Mouse (Mus musculus) limb, embryonic 11.5 days (tissue): ENCODE data around the gene Pkn2. TPM values are rescaled to one million over a fixed set of nuclear protein-coding genes. Genes with fewer than 3 reads are reported as not detected.

Source experiments
- ATAC-seq: fragments of 200-750 bp; cut with Nextera tagmentation; 2 replicates; pipeline ENCODE4 v1.8.0; 2017; ENCODE audit warnings: low read depth; ENCODE audit not compliant: insufficient number of reproducible peaks, low FRiP score, low TSS enrichment
- DNase-seq: peaks from one replicate; pipeline ENCODE4 v3.0.0-alpha.2; 2015; ENCODE audit warnings: low spot score
- H3K27ac ChIP-seq: fragments of 300-500 bp; sonication (generic); replicated peaks from 2 replicates; pipeline ENCODE4 v1.5.1; 2014; ENCODE audit warnings: low read depth, mild to moderate bottlenecking, low read length
- H3K27me3 ChIP-seq: fragments of 300-500 bp; sonication (generic); 2 replicates; pipeline ENCODE4 v1.6.1; 2014; ENCODE audit warnings: mild to moderate bottlenecking, low read length, mixed read lengths; ENCODE audit not compliant: control insufficient read depth, insufficient read depth
- H3K36me3 ChIP-seq: fragments of 300-500 bp; sonication (generic); 2 replicates; pipeline ENCODE4 v1.6.1; 2014; ENCODE audit warnings: mild to moderate bottlenecking, low read length, moderate library complexity, mixed read lengths; ENCODE audit not compliant: control insufficient read depth, insufficient read depth
- H3K4me1 ChIP-seq: fragments of 300-500 bp; sonication (generic); 2 replicates; pipeline ENCODE4 v1.6.1; 2014; ENCODE audit warnings: low read length, mixed read lengths; ENCODE audit not compliant: control insufficient read depth, insufficient read depth
- H3K4me2 ChIP-seq: fragments of 300-500 bp; sonication (generic); 2 replicates; pipeline ENCODE4 v1.6.1; 2014; ENCODE audit warnings: low read depth, mild to moderate bottlenecking, moderate library complexity; ENCODE audit not compliant: severe bottlenecking
- H3K4me3 ChIP-seq: fragments of 300-500 bp; sonication (generic); 2 replicates; pipeline ENCODE4 v1.5.1; 2014; ENCODE audit warnings: low read depth, low read length
- H3K9ac ChIP-seq: fragments of 300-500 bp; sonication (generic); 2 replicates; pipeline ENCODE4 v1.6.1; 2014; ENCODE audit warnings: mild to moderate bottlenecking, low read length
- H3K9me3 ChIP-seq: fragments of 300-500 bp; sonication (generic); 2 replicates; pipeline ENCODE4 v1.6.1; 2016; ENCODE audit warnings: low read length; ENCODE audit not compliant: control insufficient read depth
- WGBS: fragments of 180-500 bp; shearing (Covaris S2); extraction: QIAGEN DNeasy Blood & Tissue Kit; methylation state at CpG from one replicate; pipeline ENCODE4 v1.1.7; 2014; 5-methylcytosine and 5-hydroxymethylcytosine counted together
- polyA plus RNA-seq: library from polyadenylated mRNA; unstranded; fragments of >200 nt; fragmentation: Nextera tagmentation; extraction: Ambion mirVana; gene quantifications from 2 replicates; pipeline ENCODE4 v1.2.1, GENCODE M21; 2014

The Pkn2 gene
- polyA plus RNA-seq, 1 experiment from 2014 or later = 52.8 TPM

DNA sequence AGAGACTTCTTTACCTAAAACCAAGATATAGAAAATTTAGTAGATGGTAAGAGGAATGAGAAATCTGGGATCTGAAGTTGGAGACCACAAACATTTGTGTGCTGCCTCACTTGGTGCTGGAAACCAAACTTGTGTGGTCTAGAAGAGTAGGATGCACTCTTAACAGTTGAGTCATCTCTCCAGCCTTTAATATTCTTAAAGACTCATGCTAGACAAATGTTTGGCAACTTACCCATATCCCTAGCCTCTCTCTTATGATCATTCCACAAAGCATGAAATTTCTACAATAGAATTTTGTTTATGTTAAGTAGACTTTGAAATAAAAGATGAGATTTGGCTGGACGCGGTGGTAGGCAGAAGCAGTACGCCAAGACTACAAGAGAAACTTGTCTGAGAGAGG lies 64.3 kb downstream of the Pkn2 start:
- no peak for ATAC-seq
- Histone ChIP-seq H3K4me3 (no peak overlapping the region), H3K27me3 (no peaks in the 10 kb centered on the region), H3K9me3 (no peaks in the 10 kb centered on the region), H3K36me3 (peaks cover 5% of the 10 kb centered on the region; the same call in 1 of the 2 replicates), H3K9ac (no peak overlapping the region), H3K27ac (no peak overlapping the region), H3K4me1 (no peaks in the 10 kb centered on the region), H3K4me2 (no peak overlapping the region)
- 95% methylated on average over 3 of the region's 3 CpGs for WGBS
- no peak for DNase-seq

DNA sequence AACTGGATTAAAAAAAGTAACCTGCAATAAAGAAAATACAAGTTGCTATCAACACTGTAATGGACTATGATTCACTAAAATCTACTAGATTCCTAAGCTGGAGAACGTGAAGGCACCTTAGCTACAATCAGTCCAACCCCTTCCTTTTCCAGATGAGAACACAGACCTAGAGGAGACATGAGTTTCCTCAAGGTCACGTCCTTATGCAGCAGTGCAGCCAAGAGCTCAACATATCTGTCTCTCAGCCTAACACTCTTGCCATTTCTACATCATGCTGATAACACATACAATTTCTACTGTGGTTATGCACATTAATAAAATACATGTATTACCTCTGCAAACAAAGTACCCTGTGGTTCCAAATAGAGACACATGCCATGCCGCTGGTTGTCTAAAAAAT lies 70.2 kb downstream of the Pkn2 start:
- Histone ChIP-seq H3K9me3 (no peaks in the 10 kb centered on the region), H3K36me3 (peaks cover 9% of the 10 kb centered on the region; the same call in 1 of the 2 replicates)
- WGBS = 92% methylated on average over 3 of the region's 3 CpGs

DNA sequence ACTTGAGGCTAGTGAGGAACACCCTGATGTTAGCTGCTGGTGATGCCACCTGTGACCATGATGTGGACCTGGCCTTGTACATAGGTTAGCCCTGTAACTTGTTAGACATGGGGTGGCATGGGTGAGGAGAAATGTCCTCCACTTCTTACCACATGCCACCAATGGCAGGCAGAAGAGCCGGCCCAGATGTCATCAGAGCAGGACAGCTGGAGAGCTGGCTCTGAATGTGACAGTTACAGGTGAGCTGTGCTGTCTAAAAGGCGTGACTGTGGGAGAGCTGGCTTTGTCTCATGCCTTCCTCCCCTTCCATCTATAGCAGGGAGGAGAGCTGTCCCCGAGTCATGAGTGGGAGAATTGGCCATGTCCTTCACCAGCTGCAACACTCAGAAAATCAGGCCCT lies 86.2 kb downstream of the Pkn2 start:
- peaks cover 3% of the 10 kb centered on the region for H3K36me3 ChIP-seq
- no peak overlapping the region for H3K4me3 ChIP-seq
- no peak overlapping the region for H3K27ac ChIP-seq
- H3K27me3 ChIP-seq = no peaks in the 10 kb centered on the region
- 94% methylated on average over 3 of the region's 3 CpGs for WGBS
- H3K4me2 ChIP-seq = no peak overlapping the region
- H3K9ac ChIP-seq = no peak overlapping the region
- DNase-seq (no peak), ATAC-seq (no peak; the same call in 1 of the 2 replicates)
- H3K9me3 ChIP-seq = no peaks in the 10 kb centered on the region
- H3K4me1 ChIP-seq = no peaks in the 10 kb centered on the region

More for the DNA sequence above, 70.2 kb downstream of the Pkn2 start:
- Histone ChIP-seq H3K27me3 (no peaks in the 10 kb centered on the region), H3K9ac (no peak overlapping the region), H3K27ac (no peak overlapping the region), H3K4me2 (no peak overlapping the region), H3K4me3 (no peak overlapping the region), H3K4me1 (no peaks in the 10 kb centered on the region)
- DNase-seq = no peak
- no peak for ATAC-seq

DNA sequence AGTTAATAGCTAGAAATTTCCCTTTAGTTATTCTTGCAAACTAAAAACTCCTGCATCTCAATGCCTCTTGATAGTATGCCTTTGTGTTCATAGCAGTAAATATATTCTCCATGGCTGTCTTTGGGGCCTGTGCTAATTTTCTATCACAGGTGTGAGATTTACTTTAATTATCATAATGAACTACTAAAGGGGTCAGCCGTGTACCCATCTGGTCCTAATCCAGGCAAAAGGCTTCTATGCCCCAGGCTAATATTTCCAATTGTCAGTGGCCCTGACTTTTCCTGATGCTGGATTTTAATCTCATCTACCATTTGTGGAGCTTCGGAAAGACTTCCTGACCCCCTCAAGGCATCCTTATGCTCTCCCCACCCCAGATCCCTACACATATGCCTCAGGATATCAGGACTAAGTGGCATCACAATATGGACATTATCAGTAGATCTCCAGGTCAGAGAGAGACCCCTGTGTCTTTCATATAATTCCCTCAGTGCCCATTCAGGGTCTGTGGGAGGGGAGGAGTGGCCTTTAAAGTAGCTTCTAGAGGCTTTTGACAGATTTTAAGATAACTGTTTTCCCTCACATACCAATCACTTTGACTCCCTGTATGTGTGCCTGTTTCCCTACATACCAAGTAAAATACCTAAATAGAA lies 95.3 kb downstream of the Pkn2 start:
- no peak overlapping the region for H3K27ac ChIP-seq
- no peak overlapping the region for H3K9ac ChIP-seq
- 48% methylated on average over 2 of the region's 2 CpGs for WGBS
- H3K4me3 ChIP-seq = no peak overlapping the region
- no peaks in the 10 kb centered on the region for H3K4me1 ChIP-seq
- ATAC-seq (no peak), DNase-seq (no peak)
- H3K36me3 ChIP-seq = peaks cover 2% of the 10 kb centered on the region; the same call in 1 of the 2 replicates
- H3K4me2 ChIP-seq = no peak overlapping the region
- H3K9me3 ChIP-seq = no peaks in the 10 kb centered on the region
- no peaks in the 10 kb centered on the region for H3K27me3 ChIP-seq

DNA sequence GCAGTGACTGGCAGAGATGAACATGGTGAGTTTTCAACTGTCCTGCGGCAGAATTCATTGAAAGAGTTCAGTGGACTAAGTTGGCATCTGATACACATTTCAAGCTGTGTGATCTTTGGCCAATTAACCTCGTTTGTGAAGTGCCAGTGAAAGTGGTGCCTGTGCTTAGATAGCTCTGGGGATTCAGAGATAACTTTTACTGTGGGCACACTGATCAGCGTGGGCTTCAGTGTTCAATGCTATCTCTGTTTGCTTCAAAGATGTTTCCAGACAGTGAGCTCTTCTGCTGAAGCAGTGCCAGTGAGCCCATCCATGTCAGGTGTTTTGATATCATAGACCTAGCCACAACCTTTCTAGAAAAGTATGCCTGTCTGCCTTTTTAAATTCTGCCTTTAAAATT lies 104.6 kb downstream of the Pkn2 start:
- Histone ChIP-seq H3K9ac (no peak overlapping the region), H3K4me3 (no peak overlapping the region), H3K36me3 (peaks cover 7% of the 10 kb centered on the region; the same call in 1 of the 2 replicates), H3K9me3 (no peaks in the 10 kb centered on the region), H3K4me1 (no peaks in the 10 kb centered on the region), H3K27me3 (no peaks in the 10 kb centered on the region), H3K4me2 (no peak overlapping the region), H3K27ac (no peak overlapping the region)
- WGBS = 76% methylated on average over 3 of the region's 3 CpGs
- DNase-seq = no peak
- no peak for ATAC-seq

DNA sequence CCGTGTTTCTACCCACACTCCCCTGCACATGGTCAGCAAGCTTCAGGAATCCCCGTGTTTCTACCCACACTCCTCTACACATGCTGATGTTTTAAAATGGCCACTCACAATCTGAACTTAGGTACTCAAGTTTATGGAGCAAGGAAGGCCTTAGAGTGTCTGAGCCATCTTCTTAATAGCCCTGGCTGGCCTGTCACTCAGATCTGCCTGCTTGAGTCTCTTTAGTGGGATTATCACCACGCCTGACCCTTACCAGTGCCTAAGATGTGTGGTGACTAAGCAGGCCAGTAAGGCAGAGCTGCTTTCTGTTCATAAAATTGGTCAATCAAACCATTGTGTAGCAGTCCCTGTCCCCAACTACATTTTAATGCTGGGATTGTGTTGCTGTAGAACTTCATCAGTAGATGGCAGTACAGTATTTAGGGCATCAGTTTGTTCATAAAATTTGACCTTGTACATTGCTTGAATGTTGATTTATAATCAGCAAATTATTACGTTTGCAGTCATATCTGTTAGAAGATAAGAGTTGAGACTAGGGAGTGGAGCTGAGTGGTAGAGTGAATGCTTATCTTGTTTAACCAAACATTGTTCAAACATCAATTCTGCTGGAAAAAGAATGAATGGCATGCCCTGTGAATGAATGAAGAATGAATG lies 108.1 kb downstream of the Pkn2 start:
- ATAC-seq = no peak
- H3K9ac ChIP-seq = no peak overlapping the region
- H3K4me2 ChIP-seq = no peak overlapping the region
- H3K4me1 ChIP-seq = no peaks in the 10 kb centered on the region
- H3K36me3 ChIP-seq = no peaks in the 10 kb centered on the region; the same call in 1 of the 2 replicates
- no peak overlapping the region for H3K27ac ChIP-seq
- H3K27me3 ChIP-seq = no peaks in the 10 kb centered on the region
- WGBS = 83% methylated on average over 4 of the region's 4 CpGs
- no peak for DNase-seq
- H3K4me3 ChIP-seq = no peak overlapping the region
- no peaks in the 10 kb centered on the region for H3K9me3 ChIP-seq

DNA sequence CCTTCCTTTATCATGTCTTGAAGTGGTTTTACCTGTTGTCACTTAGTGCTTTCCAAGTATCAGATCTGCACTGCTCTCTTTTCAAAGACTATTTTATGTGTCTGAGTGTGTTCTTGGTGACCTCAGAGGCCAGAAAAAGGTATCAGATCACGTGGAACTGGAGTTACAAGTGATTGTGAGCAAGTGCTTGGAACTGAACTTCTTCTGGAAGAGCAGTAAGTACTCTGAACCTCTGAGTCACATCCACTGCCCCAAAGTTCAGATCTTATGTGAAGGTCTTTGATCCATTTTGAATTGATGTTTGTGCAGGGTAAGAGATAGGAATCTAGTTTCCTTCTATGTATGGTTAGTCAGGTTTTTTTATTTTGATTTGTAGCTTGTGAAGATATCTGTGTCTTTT lies 111.3 kb downstream of the Pkn2 start:
- WGBS = 60% methylated on average over 1 of the region's 1 CpGs

DNA sequence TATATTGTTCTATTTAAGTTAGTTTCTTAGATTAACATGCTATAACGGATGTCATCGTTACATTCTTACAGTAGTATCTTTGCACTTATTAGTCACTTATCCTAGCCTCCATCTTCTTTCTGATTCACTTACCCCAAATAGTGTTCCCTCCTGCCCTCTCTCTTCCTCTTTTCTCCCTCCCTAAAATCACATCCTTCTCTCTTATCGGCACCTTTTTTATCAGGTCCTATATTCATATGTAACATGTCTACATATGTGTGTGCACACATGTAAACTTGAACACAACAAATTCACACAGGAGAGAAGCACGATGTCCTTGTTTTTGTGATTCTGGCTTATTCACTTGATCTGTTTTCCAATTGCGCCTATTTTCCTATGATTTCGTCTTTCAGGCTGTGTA lies 113.3 kb downstream of the Pkn2 start:
- ATAC-seq (no peak), DNase-seq (no peak)
- no peak overlapping the region for H3K4me3 ChIP-seq
- no peak overlapping the region for H3K4me2 ChIP-seq
- no peaks in the 10 kb centered on the region for H3K4me1 ChIP-seq
- no peaks in the 10 kb centered on the region for H3K9me3 ChIP-seq
- no peak overlapping the region for H3K9ac ChIP-seq
- H3K27me3 ChIP-seq = no peaks in the 10 kb centered on the region
- no peaks in the 10 kb centered on the region for H3K36me3 ChIP-seq
- WGBS = 97% methylated on average over 6 of the region's 6 CpGs
- no peak overlapping the region for H3K27ac ChIP-seq

More for the DNA sequence above, 111.3 kb downstream of the Pkn2 start:
- DNase-seq (no peak), ATAC-seq (no peak)
- Histone ChIP-seq H3K4me1 (no peaks in the 10 kb centered on the region), H3K4me2 (no peak overlapping the region), H3K4me3 (no peak overlapping the region), H3K9me3 (no peaks in the 10 kb centered on the region), H3K27me3 (no peaks in the 10 kb centered on the region), H3K9ac (no peak overlapping the region), H3K27ac (no peak overlapping the region), H3K36me3 (no peaks in the 10 kb centered on the region)
